Mouse (Mus musculus) limb, embryonic 13.5 days (tissue): ENCODE measurements around the gene Emilin2. TPM values are rescaled to one million over a fixed set of nuclear protein-coding genes. Genes with fewer than 3 reads are reported as not detected.

Experiments used
- ATAC-seq: fragments of 200-750 bp; cut with Nextera tagmentation; 2 replicates; pipeline ENCODE4 v1.8.0; 2017; ENCODE audit warnings: low read depth, moderate number of reproducible peaks, moderate TSS enrichment; ENCODE audit not compliant: low FRiP score
- H3K27ac ChIP-seq: fragments of 300-500 bp; sonication (generic); 2 replicates; pipeline ENCODE4 v1.5.1; 2015; ENCODE audit warnings: inconsistent platforms, mild to moderate bottlenecking, moderate library complexity
- H3K27me3 ChIP-seq: fragments of 300-500 bp; sonication (generic); 2 replicates; pipeline ENCODE4 v1.6.1; 2015; ENCODE audit warnings: mild to moderate bottlenecking, inconsistent platforms
- H3K36me3 ChIP-seq: fragments of 300-500 bp; sonication (generic); 2 replicates; pipeline ENCODE4 v1.6.1; 2015; ENCODE audit warnings: inconsistent platforms, mild to moderate bottlenecking, moderate library complexity
- H3K4me1 ChIP-seq: fragments of 300-500 bp; sonication (generic); 2 replicates; pipeline ENCODE4 v1.6.1; 2015; ENCODE audit warnings: inconsistent platforms
- H3K4me2 ChIP-seq: fragments of 300-500 bp; sonication (generic); replicated peaks from 2 replicates; pipeline ENCODE4 v1.6.1; 2015; ENCODE audit warnings: inconsistent platforms, mild to moderate bottlenecking, moderate library complexity
- H3K4me3 ChIP-seq: fragments of 300-500 bp; sonication (generic); 2 replicates; pipeline ENCODE4 v1.5.1; 2015; ENCODE audit warnings: moderate library complexity, mild to moderate bottlenecking, inconsistent platforms
- H3K9ac ChIP-seq: fragments of 300-500 bp; sonication (generic); 2 replicates; pipeline ENCODE4 v1.6.1; 2015; ENCODE audit warnings: mild to moderate bottlenecking, inconsistent platforms
- H3K9me3 ChIP-seq: fragments of 300-500 bp; sonication (generic); 2 replicates; pipeline ENCODE4 v1.6.1; 2016; ENCODE audit warnings: inconsistent platforms
- WGBS: fragments of 180-500 bp; shearing (Covaris S2); methylation state at CpG from one replicate; pipeline ENCODE4 v1.1.7; 2015; 5-methylcytosine and 5-hydroxymethylcytosine counted together
- polyA plus RNA-seq: library from polyadenylated mRNA; unstranded; fragments of >200 nt; fragmentation: Nextera tagmentation; extraction: Ambion mirVana; gene quantifications from 2 replicates; pipeline ENCODE4 v1.2.1, GENCODE M21; 2015

Emilin2 gene
- polyA plus RNA-seq, 1 experiment from 2014 or later, result 19.1 TPM

DNA sequence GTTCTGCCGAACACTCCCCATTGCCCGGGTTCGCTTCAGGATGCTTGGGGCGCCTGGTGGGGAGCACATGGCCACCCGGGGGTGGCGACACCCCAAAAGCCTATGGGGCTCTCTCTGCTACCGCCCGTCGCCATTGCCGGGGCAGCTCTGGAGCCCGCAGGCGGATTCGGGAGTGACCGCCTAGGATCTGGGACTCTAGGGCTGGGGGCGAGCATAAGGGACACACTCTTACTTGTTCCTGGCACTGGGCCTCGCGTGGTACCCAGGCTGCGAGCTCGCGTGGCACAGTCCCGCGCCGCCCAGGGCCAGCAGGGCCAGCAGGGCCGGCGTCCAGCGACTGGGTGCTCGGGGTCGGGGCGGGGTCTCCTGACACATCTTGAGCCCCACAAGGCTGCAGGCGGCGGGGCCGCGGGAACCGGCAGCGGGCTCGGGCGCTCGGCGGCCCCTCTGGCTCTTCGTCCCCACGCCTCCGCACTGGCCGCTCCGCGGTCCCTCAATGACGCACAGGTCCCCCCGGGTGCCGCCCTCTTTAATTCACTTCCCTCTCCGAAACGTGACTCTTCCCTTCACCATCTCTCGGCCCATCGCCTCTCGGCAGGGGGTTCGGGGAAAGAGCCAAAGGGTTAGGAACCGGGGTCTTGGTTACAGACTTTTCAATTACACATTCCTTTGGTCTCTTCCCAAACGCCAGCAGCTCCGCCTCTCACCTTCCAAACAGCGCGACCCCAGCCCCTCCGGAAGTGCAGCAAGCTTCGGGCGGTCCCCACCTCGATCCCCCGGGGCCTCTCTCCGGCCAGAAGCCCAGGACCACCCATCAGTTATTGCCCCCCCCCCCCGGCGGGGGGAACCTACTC lies 1.1 kb downstream of the Emilin2 start:
- no peaks in the 10 kb centered on the region for H3K9me3 ChIP-seq
- peaks cover 24% of the 10 kb centered on the region for H3K27me3 ChIP-seq
- peak overlapping the region; percentile 99 for H3K4me2 ChIP-seq
- H3K36me3 ChIP-seq, result no peaks in the 10 kb centered on the region
- H3K27ac ChIP-seq, result peak overlapping the region; percentile 78
- WGBS, result under 1% methylated on average over 65 of the region's 67 CpGs
- H3K4me3 ChIP-seq, result peak overlapping the region; percentile 70
- ATAC-seq, result peak; percentile 42
- H3K4me1 ChIP-seq, result peaks cover 19% of the 10 kb centered on the region
- peak overlapping the region; percentile 78 for H3K9ac ChIP-seq

DNA sequence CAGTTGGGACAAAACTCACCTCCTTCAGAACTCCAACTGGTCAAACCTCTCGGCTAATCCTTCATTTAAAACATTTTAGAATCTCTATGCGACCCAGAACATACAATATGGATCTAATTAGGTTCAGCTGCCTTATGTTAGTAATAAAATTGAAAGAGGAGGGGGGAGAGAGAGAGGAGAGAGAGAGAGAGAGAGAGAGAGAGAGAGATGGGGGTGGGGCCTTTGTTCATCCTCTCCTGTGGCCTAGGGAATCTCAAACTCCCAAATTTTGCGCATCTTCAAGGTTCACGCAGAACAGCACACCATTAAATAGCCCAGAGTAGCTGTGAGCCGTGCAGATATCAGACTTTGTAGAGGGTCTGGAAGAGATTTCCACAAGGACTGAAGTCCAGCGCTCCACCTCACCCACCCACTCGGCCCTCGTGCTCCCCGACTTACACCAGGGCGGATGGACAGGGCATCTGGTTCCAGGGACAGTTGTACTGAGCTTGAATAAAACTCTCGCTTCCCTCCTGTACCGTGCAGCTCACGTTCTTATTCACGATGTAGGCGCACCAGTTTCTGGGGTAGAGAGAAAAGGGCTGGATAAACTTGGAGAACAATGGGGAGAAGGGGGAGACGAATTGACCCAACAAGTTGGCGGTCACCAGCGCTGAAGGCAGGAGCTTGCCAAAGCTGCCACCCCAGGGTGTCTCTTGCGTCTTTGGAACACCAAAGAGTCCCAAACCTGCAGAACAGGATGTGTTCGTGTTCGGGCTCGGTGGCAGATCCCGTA lies 1.9 kb downstream of the Emilin2 start:
- 1% methylated on average over 23 of the region's 23 CpGs for WGBS
- no peak; the same call in 1 of the 2 replicates for ATAC-seq

DNA sequence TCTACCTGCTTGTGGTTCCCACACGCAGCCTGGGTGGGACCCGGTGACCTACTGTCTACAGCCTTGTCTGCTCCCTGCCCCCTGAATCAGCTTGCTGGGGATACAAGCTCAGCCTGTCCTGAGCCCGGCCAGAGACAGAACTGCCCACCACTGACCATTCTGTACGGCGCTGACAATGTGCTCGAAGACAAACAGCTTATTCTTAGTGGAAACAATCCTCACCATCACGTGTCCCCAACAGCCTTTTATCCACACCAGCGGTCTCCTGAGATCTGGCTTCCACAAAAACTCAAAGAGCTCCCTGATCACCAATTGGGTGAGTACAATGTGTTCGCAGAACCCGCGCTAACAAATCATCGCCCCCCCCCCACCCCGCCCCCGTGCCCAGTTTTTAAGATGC lies 2.6 kb downstream of the Emilin2 start:
- H3K27ac ChIP-seq, result no peak overlapping the region
- ATAC-seq, result no peak
- H3K4me1 ChIP-seq, result peaks cover 19% of the 10 kb centered on the region
- 21% methylated on average over 14 of the region's 14 CpGs for WGBS
- peak overlapping the region; percentile 26 for H3K9ac ChIP-seq
- no peaks in the 10 kb centered on the region for H3K9me3 ChIP-seq
- H3K36me3 ChIP-seq, result no peaks in the 10 kb centered on the region
- peak overlapping the region; percentile 99 for H3K4me2 ChIP-seq
- H3K4me3 ChIP-seq, result peak overlapping the region; percentile 70
- H3K27me3 ChIP-seq, result peaks cover 24% of the 10 kb centered on the region

More for the DNA sequence above, 1.9 kb downstream of the Emilin2 start:
- Histone ChIP-seq H3K4me3 (peak overlapping the region; percentile 70), H3K9me3 (no peaks in the 10 kb centered on the region), H3K4me1 (peaks cover 19% of the 10 kb centered on the region), H3K27me3 (peaks cover 24% of the 10 kb centered on the region), H3K9ac (peak overlapping the region; percentile 78), H3K4me2 (peak overlapping the region; percentile 99), H3K27ac (peak overlapping the region; percentile 78), H3K36me3 (no peaks in the 10 kb centered on the region)

DNA sequence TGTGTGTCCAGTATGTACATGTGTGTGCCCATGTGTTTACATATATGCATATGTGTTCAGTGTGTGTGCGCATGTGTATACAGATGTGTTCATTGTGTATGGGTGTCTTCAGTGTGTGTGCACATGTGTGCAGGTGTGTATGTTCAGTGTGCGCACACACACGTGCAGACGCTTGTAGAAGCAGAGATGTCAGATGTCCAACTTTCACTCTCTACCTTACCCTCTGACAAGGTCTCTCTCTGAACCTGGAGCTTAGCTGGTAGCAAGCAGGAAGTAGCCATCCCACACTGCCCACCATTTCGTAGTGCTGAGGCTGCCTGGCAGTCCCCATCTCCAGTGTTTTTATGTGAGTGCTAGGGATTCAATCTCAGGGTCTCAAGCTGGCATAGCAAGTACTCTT lies 3.5 kb downstream of the Emilin2 start:
- no peak overlapping the region for H3K4me3 ChIP-seq
- no peak overlapping the region for H3K27ac ChIP-seq
- H3K4me1 ChIP-seq, result peaks cover 19% of the 10 kb centered on the region
- H3K9me3 ChIP-seq, result no peaks in the 10 kb centered on the region
- H3K36me3 ChIP-seq, result no peaks in the 10 kb centered on the region
- peaks cover 24% of the 10 kb centered on the region for H3K27me3 ChIP-seq
- WGBS, result 93% methylated on average over 5 of the region's 5 CpGs
- H3K4me2 ChIP-seq, result no peak overlapping the region
- no peak overlapping the region for H3K9ac ChIP-seq
- ATAC-seq, result no peak

DNA sequence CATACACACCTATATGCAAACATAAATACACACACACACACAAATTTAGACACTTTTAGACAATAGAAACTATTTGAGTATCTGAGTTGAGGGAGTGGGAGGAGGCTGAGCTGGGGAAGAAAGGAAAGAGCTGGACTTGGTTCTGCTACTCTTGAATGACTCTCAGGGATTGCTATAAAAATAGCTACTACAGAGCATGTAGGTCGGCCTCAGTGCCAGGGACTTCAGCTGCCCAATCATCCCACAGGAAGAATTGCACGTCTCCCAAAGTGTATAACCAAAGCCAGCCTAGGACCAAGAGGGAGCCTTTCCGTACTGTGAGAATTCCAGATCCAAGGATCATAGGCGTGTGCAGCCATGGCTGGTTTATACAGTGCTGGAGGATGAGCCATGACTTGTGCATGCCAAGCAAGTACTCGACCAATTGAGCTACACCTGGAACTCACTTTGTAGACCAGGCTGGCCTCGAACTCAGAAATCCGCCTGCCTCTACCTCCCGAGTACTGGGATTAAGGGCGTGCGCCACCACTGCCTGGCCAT lies 4.5 kb downstream of the Emilin2 start:
- WGBS, result 84% methylated on average over 10 of the region's 10 CpGs
- no peak overlapping the region for H3K4me3 ChIP-seq
- ATAC-seq, result no peak

DNA sequence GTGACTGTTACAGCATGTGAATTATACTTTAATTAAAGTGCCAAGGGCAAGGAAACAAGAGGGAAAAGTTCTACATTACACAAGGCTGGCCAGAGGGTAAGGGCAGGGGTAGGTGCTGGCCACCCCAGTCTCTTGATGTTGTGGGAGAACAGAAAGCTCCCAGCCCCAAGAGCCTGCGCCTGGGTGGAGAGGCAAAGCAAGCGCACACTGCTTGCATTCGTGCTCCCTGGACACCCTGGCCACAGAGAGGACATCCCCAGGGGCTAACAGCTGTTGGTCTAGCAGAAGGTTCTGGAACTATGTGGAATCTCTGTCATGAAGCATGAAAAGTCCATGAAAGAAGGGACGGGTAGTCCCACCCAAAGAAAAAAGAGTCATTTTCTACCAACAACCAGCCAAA lies 5.1 kb downstream of the Emilin2 start:
- no peak overlapping the region for H3K27ac ChIP-seq
- no peak for ATAC-seq
- WGBS, result 84% methylated on average over 4 of the region's 4 CpGs
- no peak overlapping the region for H3K9ac ChIP-seq
- H3K36me3 ChIP-seq, result no peaks in the 10 kb centered on the region
- H3K4me1 ChIP-seq, result peaks cover 19% of the 10 kb centered on the region
- H3K27me3 ChIP-seq, result peaks cover 12% of the 10 kb centered on the region
- no peak overlapping the region for H3K4me3 ChIP-seq
- no peaks in the 10 kb centered on the region for H3K9me3 ChIP-seq
- H3K4me2 ChIP-seq, result no peak overlapping the region

More for the DNA sequence above, 4.5 kb downstream of the Emilin2 start:
- H3K4me1 ChIP-seq, result peaks cover 19% of the 10 kb centered on the region
- H3K27ac ChIP-seq, result no peak overlapping the region
- H3K4me2 ChIP-seq, result no peak overlapping the region
- H3K36me3 ChIP-seq, result no peaks in the 10 kb centered on the region
- H3K9me3 ChIP-seq, result no peaks in the 10 kb centered on the region
- H3K27me3 ChIP-seq, result peaks cover 18% of the 10 kb centered on the region
- no peak overlapping the region for H3K9ac ChIP-seq

DNA sequence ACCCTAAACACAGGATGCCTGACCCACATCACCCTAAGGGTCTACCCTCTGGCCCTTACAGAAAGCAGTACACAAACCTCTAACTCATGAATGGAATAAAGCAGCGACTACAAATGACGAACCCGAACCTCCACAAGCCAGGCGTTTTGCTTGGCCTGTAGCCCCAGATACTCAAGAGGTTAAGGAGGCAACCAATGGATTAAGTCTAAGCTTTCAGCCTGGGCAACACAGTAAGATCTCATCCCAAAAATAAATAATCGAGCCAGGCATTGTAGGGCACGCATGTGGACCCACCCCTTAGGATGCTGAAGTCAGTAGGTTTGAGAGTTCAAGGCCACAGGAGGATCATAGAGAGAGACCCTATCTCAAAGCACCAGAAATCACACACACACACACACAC lies 5.7 kb downstream of the Emilin2 start:
- no peak overlapping the region for H3K4me2 ChIP-seq
- H3K36me3 ChIP-seq, result no peaks in the 10 kb centered on the region
- peaks cover 6% of the 10 kb centered on the region; the same call in 1 of the 2 replicates for H3K27me3 ChIP-seq
- no peak overlapping the region for H3K9ac ChIP-seq
- H3K4me3 ChIP-seq, result no peak overlapping the region
- ATAC-seq, result no peak
- peaks cover 13% of the 10 kb centered on the region for H3K4me1 ChIP-seq
- H3K27ac ChIP-seq, result no peak overlapping the region
- WGBS, result 83% methylated on average over 6 of the region's 6 CpGs
- H3K9me3 ChIP-seq, result no peaks in the 10 kb centered on the region

DNA sequence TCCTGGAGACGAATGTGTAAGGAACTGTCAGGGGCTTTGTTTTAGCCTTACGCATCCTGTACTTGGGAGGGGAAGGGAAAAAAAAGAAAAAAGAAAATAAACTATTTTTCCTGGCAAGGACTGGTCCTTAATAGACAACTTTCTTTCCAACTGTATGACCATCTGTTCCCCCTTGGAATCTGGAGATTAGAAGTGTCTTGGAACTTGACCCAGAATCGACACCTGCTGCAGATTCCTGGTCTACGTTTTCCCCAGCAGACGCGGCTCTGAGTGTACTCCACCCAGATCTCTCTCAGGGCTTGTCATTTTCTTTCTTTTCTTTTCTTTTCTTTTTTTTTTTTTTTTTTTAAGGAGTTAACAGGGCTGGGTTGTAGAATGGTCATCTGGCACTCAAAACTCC lies 8.3 kb downstream of the Emilin2 start:
- 58% methylated on average over 6 of the region's 6 CpGs for WGBS

DNA sequence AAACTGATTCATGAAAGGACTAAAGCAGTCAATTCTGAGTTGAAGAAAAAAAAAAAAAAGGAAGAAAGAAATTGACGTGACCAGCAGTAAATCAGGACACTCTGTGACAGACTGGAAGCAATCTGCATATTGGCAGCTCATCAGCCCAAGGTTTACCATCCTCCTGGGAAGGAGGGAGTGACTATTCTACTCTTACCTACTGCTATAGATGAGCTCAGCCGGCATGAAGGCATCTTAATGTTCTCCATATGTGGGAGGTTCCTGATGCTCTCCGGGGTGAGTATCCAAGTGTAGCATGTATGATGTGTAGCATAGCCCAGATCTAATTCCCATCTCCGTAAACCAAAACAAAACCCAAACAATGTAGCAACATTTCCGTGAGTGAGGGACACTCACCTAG lies 10.4 kb downstream of the Emilin2 start:
- H3K27me3 ChIP-seq, result no peaks in the 10 kb centered on the region
- no peak overlapping the region for H3K4me2 ChIP-seq
- no peak overlapping the region for H3K27ac ChIP-seq
- H3K4me1 ChIP-seq, result no peaks in the 10 kb centered on the region; the same call in 1 of the 2 replicates
- H3K9ac ChIP-seq, result no peak overlapping the region
- peak; percentile 66 for ATAC-seq
- 0 out of 2 replicates have a peak, but pooled peaks cover 4% of the 10 kb centered on the region for H3K36me3 ChIP-seq
- 56% methylated on average over 5 of the region's 5 CpGs for WGBS
- H3K9me3 ChIP-seq, result no peaks in the 10 kb centered on the region
- H3K4me3 ChIP-seq, result no peak overlapping the region

More for the DNA sequence above, 8.3 kb downstream of the Emilin2 start:
- Histone ChIP-seq H3K4me2 (no peak overlapping the region), H3K27me3 (0 out of 2 replicates have a peak, but pooled peaks cover 2% of the 10 kb centered on the region), H3K4me3 (no peak overlapping the region), H3K9ac (no peak overlapping the region), H3K9me3 (no peaks in the 10 kb centered on the region), H3K36me3 (0 out of 2 replicates have a peak, but pooled peaks cover 4% of the 10 kb centered on the region), H3K27ac (no peak overlapping the region), H3K4me1 (no peaks in the 10 kb centered on the region; the same call in none of the 2 replicates)
- ATAC-seq, result peak; percentile 55

DNA sequence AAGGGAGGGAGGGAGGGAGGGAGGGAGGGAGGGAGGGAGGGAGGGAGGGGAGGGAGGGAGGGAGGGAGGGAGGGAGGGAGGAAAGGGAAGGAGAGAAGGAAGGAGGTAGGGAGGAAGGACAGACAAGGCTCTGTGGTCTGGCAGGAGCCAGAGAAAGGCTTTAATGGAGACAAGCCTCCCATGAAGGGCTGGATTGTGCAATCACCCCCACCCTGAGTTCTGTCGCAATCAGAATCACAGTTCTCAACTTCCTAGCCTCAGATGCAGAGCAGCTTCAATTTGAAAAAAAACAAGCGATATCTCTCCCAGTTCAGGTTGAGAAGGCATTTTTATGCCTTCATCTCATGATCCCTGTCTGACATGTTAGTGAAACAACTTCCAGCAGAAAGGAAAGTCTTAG lies 11.4 kb downstream of the Emilin2 start:
- Histone ChIP-seq H3K36me3 (0 out of 2 replicates have a peak, but pooled peaks cover 4% of the 10 kb centered on the region), H3K9ac (no peak overlapping the region), H3K4me3 (no peak overlapping the region), H3K27me3 (no peaks in the 10 kb centered on the region), H3K27ac (no peak overlapping the region), H3K4me1 (no peaks in the 10 kb centered on the region; the same call in 1 of the 2 replicates), H3K9me3 (no peaks in the 10 kb centered on the region), H3K4me2 (no peak overlapping the region)
- no peak for ATAC-seq
- WGBS, result 92% methylated on average over 2 of the region's 2 CpGs

DNA sequence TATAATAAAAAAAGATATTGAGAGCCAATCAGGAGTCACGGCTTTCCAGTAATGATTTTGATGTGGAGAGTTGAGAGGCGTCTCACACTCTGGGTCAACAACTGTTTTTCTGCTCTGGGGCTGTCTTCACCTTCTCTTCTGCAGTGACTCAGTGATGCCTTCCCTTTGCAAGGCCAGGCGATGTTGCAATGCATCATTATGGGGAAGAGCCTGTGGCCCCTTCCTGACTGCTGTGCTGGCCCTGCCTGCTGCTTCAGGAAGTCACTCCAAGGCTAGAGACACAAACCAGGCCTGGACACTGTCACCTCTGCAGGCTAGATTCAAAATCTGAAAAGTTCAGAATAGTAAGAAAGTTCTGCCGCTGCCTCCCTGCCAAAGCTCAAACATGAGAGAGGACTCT lies 11.9 kb downstream of the Emilin2 start:
- Histone ChIP-seq H3K36me3 (0 out of 2 replicates have a peak, but pooled peaks cover 4% of the 10 kb centered on the region), H3K4me1 (no peaks in the 10 kb centered on the region; the same call in 1 of the 2 replicates), H3K9ac (no peak overlapping the region), H3K27me3 (no peaks in the 10 kb centered on the region), H3K9me3 (no peaks in the 10 kb centered on the region), H3K4me3 (no peak overlapping the region), H3K4me2 (no peak overlapping the region), H3K27ac (no peak overlapping the region)
- no peak for ATAC-seq
- 97% methylated on average over 4 of the region's 4 CpGs for WGBS

DNA sequence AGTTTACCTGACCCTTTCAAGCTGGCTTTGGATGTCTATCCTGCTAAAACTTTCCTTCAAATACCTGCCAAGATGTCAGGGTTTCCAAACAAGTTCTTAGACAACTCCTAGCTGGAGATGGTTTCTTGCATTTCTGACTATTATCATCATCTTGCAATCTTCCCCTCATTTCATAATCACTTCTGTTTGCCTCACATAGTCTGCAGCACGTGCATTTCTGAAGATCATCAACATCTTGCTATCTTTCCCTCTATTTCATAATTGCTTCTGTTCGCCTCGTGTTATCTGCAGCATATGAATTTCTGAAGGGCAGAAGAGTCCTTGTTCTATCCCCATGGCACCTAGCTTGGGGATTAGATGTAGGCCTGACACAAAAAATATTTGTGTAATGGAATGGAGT lies 17.2 kb downstream of the Emilin2 start:
- H3K4me2 ChIP-seq, result no peak overlapping the region
- peaks cover 7% of the 10 kb centered on the region; the same call in 1 of the 2 replicates for H3K4me1 ChIP-seq
- 87% methylated on average over 3 of the region's 3 CpGs for WGBS
- 0 out of 2 replicates have a peak, but pooled peaks cover 4% of the 10 kb centered on the region for H3K36me3 ChIP-seq
- H3K27me3 ChIP-seq, result no peaks in the 10 kb centered on the region
- no peaks in the 10 kb centered on the region for H3K9me3 ChIP-seq
- no peak overlapping the region for H3K9ac ChIP-seq
- H3K27ac ChIP-seq, result no peak overlapping the region
- no peak overlapping the region for H3K4me3 ChIP-seq
- ATAC-seq, result no peak
